Mouse (Mus musculus): ENCODE measurements around the gene Igf2bp3.

Igf2bp3 gene

GRCm38 (mm10) chr6:49068361-49068760 is 146.4 kb downstream of the Igf2bp3 start:
- no peak for DNase-seq (ENCODE audit: low read depth)

DNA sequence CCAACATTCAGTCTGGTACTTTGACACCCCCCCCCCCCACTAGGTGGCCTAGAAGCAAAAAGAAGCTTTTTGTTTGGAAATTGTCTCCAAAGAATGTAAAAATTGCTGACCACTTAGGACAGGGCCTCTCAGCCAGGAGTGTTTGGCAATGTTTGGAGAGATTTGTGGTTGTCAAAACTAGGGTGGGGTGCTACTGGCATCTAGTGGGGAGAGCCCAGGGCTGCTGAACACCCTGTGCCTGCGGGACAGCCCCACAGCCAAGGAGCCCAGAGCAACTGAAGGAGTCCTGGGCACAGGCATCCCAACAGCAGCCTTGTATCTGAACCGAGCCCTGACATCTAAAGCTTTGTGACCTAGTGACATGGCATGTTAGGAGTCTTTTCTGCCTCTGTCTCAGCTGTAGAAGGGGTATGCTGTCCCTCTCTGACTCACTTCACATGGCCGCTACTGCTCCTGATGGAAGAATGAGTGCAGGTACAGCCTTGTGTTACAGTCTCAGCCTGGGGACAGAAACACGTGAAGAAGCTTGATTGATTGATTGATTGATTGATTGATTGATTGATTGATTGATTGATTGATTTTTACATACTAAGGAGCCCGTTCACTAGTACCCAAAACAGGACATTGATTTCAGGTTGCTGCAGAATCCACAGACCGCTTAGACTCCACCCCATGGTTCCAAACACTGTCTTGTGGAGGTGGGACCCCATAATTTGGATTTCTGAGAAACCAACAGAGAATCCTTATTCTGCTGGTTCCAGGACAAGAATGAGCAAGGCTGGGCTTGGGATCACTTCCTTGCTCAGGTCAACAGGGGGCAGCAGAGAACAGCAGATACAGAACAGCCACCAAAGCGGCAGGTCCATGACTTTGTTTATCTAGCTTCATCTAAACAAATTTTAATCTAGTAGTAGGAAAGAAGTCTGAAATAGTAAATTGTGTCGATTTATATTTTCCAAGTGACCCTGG is 157.4 kb downstream of the Igf2bp3 start:
- DNase-seq (ENCODE audit: low read depth): no peak

- DNase-seq (ENCODE audit: low read depth): no peak
These were observed 158.7 kb downstream of the Igf2bp3 start for GRCm38 (mm10) chr6:49056009-49056408.

GRCm38 (mm10) chr6:49055256-49055733 is 159.5 kb downstream of the Igf2bp3 start:
- DNase-seq (ENCODE audit: low read depth): no peak

GRCm38 (mm10) chr6:49052191-49052590 is 162.6 kb downstream of the Igf2bp3 start:
- DNase-seq (ENCODE audit: low read depth): no peak

GRCm38 (mm10) chr6:49050677-49051410 is 163.9 kb downstream of the Igf2bp3 start:
- no peak for DNase-seq (ENCODE audit: low read depth)

DNA sequence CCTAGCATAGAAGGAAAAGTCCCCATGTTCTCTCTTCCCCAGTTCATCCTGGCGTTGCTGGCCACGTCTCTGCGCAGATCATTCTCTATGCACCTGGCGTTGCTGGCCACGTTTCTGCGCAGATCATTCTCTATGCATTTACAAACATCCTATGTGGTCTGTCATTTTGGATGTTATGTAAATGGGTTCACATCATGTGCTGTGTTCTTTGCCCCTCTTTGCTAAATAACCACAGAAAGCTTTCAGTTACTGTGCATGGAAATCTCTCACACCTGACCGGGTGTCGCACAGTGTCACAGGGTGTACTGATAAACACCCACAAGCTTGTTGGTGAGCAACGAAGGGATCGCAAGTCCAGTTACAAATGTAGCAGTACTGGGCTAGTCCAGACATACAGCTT is 166.4 kb downstream of the Igf2bp3 start:
- DNase-seq (ENCODE audit: low read depth): no peak

DNA sequence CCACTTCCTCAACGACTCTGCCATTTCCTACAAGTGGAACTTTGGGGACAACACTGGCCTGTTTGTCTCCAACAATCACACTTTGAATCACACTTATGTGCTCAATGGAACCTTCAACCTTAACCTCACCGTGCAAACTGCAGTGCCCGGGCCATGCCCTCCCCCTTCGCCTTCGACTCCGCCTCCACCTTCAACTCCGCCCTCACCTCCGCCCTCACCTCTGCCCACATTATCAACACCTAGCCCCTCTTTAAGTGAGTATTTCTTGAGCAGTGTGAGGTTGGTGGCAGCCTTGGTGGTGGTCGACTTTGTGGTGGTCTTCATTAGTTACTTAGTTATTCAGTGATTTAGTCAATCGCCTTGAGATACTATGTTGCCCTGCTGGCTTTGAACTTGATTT is 166.9 kb downstream of the Igf2bp3 start:
- no peak for DNase-seq (ENCODE audit: low read depth)

DNA sequence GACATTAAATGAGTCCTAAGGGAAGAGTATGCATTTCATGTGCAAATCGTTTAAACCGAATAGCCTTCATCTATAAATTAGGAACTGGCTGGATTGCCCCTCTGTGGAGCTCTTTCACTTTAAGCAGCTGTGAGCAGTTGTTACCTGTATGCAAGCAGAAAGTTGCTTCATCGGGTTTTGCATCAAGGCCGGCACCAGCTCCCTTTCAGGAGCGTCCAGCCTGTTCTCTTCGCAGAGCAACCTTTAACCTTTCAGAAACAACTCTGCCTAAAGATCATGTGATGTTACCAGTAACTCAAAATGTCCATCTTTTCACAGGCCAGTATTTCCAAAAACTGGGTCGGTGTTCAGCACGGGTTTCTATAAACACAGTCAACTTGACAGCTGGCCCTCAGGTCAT is 167.8 kb downstream of the Igf2bp3 start:
- no peak for DNase-seq (ENCODE audit: low read depth)

GRCm38 (mm10) chr6:49046502-49046901 is 168.3 kb downstream of the Igf2bp3 start:
- no peak for DNase-seq (ENCODE audit: low read depth)

DNA sequence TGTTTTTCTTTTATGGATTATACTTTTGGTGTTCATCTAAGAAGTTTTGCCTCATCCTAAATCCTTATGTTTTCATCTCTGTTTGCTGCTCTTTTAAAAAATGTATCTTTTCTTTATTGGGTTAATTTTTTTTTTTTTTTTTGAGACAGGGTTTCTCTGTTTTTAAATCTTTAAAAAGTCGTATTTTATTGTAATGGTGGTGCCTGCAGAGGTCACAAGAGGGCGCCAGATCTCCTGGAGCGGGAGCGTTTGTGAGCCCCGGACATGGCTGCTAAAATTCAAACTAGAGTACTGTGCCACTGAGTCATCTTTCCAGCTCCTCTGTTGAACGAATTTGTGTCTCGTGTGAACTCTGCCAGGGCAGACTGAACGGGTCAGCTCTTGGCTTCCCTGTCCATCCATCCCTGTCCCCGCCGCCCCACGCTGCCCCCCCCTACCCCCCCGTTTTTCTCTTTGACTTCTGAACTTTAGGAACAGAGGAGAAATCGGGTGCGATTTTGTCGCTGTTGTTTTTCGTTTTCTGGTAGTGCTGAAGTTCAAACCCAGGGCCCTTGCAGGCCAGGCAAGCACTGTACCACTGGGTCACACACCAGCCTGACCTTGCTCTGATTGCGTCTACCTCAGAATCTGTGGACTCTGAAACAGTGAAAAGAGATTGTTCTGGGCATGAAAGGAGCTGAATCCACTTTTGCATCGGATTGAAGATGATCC is 175.1 kb downstream of the Igf2bp3 start:
- peak; percentile 48 for DNase-seq (ENCODE audit: low read depth)

DNA sequence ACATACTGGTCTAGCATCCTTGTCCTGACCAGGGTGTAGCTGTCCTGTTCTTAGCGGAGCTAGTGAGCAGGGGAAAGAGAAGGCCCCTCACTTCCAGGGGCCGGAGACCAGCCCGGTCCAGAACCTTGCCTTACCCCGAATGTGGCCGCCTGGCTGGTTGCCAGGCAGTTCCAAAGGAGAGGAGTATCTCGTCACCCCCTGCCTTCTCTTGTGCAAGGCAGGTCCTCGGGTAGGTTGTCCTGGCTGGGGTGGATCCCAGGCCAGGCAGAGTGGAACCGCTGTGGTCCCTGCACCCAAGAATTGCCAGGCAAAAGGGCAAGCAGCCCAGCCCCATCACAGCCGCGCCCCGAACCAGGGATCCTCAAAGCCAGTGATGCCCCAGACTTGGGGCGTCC is 177.5 kb downstream of the Igf2bp3 start:
- DNase-seq (ENCODE audit: low read depth): no peak

DNA sequence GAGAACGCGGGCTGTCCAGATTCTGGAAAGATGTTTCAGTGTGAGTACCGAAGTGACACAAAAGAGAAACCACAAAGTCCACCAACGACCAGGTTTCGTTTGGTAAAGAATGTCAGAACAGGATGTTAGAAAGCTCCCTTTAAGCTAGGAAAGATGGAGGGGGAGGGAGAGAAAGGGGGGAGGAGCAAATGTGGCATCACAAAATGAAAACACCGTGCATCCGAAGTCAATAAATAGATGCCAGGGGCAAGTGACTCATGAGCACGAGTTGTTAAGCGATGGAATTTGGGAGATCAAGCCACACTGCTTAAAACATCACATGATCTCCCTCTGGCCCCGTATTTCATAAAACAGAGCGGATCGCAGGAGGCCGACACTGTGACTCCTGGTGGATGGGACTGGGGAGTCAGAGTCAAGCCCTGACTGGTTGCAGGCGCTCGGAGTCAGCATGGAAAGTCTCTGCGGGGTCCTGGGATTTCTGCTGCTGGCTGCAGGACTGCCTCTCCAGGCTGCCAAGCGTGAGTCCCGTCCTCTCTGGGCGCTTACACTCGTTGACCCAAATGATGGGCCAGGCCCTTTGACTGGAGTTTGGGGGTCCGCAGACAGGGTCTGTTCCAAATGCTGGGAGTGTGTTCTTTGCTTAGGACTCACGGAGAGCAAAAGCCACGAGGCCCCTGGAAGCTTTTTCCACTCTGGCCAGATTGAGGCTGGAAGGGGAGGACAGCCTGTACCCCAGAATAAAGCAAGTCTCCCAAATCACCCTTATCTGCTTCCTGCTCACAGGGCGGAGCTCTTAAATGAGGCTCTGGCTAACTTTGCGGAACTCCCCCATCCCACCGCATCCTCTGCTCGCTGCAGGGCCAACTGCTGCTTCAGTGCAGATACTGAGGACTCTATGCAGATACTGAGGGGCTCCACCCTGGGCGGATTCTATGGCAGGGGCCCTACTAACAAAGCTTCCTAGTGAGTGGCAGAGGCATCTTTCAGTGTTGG is 178.2 kb downstream of the Igf2bp3 start, which contains the start of gene Gpnmb:
TSS of gene Gpnmb (plus strand) at position 272 of the 993 bp plus-strand sequence.
- peak; percentile 40 for DNase-seq (ENCODE audit: low read depth)
